Mouse (Mus musculus) cerebellum, adult 8-10 months (tissue): Measurements from ENCODE around the gene Srsf10.

Source experiments
- DNase-seq: peaks from one replicate; pipeline ENCODE4 v3.0.0; 2022

Gene Srsf10

DNA sequence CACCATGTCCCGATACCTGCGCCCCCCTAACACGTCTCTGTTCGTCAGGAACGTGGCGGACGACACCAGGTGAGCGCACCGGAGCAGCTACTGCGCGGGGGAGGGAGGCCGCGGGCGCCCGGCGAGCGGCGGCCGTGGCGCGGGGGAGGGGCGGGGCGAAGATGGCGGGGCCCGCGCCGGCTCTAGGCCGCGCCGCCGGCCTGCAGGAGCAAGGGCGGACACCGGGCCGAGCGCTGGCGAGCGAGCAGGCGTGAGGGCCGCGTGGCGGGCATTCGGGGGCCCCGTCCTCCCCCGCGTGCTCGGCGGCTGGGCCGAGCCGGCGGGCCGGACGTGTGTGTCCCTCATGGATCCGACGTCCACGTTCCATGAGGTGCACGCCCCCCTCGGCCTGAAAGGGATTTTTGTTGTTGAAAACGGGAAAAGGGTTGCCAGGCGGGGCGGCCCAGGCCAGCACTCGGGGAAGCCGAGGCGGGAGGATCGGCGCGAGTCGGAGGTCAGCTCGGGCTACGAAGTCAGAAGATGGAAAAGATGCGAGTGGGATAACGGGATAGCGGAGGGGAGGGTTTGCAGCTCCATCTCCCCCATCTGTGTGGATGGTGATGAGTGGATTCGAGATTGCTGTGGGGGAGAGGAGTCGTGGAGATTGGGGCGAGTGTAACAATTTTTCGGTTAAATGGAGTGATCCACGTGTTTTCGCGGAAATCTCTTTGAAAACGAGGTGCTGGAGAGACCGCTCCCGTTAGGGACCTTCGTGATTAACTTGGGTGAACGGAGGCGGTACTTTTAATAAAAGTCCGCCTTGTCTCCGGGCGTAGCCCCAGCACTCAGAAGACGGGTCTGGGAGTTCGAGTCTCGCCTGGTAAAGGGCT is 910 bp downstream of the Srsf10 start:
- peak; percentile 52 for DNase-seq

- no peak for DNase-seq
Measured at GRCm38 (mm10) chr4:135857597-135858186, 2.1 kb downstream of the Srsf10 start.

- no peak for DNase-seq
Measured at GRCm38 (mm10) chr4:135868996-135869395, 13.4 kb downstream of the Srsf10 start.

DNA sequence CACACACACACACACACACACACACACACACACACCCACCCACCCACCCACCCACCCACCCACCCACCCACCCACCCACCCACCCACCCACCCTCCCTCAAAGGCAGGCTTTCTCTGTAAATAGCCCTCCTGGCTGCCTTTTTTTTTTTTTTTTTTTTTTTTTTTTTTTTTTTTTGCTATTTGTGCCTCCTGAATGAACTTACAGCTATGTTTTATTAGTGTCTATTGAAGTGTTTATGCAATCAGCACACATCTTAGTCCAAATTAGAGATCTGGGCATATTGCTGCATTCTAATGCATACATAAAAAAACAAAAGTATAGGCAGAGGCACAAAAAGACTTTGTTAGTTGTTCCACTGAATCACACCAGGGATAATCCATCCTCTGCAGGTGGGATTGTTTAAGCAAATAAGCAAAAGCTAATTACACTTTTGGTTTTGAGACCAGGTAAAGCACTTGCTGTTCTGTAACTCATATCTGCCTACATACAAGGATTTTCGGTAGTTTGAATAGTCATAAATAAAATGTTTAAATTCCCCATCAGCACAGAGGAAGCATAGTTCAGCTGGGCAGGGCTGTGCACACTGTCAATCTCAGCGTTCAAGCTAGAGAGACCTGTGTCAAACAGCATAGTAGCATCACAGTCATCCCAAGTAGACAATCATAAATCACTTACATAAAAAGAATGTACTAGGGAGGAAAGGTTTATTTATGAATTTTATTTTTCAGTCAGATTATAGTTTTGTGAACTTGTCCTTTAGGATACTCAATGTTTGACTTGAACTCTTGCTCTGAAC is 14.9 kb downstream of the Srsf10 start:
- DNase-seq, result no peak

DNA sequence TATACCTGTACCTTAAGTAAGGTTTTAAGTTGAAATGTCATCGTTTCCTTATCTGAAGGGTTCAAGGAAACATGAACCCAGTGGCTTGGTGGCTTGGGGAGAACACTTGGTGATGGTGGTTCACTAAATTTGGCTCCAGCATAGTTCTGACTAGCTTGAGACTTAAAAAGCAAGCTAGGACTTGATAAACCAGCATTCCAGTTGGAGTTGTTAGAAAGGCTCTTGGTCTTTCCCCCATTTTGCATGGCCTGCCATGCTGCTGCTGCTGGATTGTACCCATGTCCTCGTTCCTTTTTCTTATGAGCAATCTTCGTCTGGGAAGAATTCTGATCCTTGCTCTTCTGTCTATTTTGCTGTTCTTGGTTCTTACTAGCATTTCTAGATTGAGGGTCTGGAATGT is 16.5 kb downstream of the Srsf10 start:
- DNase-seq, result no peak

GRCm38 (mm10) chr4:135872589-135873391 is 17.2 kb downstream of the Srsf10 start:
- DNase-seq, result no peak

GRCm38 (mm10) chr4:135873526-135874202 is 18.1 kb downstream of the Srsf10 start, which contains the start of gene Pnrc2:
TSS of gene Pnrc2 (minus strand) at chr4:135873850.
- DNase-seq, result peak; percentile 86

GRCm38 (mm10) chr4:135874564-135875535 is 19.3 kb downstream of the Srsf10 start:
- no peak for DNase-seq

- DNase-seq, result no peak
Measured at GRCm38 (mm10) chr4:135875546-135875945, 20.0 kb downstream of the Srsf10 start.

DNA sequence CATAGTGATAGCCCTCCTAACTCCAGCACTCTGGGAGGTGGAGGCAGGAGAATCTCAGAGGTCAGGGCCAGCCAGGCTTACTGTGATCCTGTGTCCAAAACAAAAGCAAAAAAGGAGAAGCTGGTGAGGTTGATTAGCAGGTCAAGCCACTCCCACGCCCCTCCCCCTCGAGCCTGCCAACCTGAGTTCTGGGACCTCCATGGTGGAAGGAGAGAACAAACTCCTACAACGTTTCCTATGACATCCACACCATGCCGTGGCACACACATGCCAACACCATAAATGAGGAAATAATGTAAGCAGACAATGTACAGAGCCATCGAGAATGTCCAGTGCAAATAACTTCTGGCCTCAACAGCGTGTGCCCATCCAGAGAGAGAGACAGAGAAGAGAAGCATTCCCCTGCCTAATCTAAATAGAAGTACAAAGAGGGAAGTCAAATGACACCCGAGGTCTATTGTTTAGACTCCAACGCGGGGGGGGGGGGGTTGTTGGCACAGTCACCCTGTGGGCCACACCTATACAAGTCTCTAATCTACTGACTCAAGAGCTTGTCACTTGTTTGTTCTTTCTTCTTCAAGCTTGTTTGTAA is 20.5 kb downstream of the Srsf10 start:
- DNase-seq, result no peak

DNA sequence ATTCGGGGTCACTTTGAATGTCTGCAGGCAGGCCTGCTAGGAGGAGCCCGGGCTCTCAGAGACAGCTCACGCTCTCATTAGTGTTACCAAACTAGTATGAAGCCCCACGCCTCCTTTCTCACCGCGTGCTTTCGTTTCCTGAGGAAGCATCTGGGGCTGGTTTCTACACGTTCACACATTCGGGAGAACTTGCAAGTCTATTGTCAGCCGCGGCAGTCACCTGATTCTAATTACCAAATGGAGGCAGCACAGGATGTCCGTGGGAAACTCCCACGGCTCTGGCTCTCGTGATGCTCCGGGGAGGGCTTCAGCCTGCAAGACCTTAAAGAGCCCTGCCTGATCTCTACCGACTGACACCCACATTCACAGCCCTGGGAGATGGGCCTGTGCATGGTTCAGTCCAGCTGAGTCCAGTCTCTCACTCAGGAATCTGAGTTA is 21.1 kb downstream of the Srsf10 start:
- peak; percentile 51 for DNase-seq

GRCm38 (mm10) chr4:135877742-135878141 is 22.2 kb downstream of the Srsf10 start:
- no peak for DNase-seq

DNA sequence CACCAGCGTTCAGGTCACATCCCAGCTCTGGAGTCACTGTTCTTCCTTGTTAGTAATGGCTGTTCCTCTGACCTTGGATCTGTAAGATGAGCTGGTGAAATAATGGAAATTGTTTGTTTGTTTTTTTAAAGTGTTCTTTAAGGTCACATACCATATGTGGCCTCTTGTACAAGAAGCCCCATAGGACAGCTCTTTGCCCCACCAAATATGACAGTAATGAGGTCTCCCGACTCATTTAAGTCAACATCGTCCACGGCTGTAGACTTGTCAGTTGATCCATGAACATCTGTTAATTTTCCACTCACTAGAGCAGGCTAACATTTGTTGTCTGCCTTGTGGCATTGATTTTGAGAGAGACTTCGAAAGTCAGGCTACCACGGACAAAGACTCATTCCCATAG is 23.5 kb downstream of the Srsf10 start:
- DNase-seq, result no peak

DNA sequence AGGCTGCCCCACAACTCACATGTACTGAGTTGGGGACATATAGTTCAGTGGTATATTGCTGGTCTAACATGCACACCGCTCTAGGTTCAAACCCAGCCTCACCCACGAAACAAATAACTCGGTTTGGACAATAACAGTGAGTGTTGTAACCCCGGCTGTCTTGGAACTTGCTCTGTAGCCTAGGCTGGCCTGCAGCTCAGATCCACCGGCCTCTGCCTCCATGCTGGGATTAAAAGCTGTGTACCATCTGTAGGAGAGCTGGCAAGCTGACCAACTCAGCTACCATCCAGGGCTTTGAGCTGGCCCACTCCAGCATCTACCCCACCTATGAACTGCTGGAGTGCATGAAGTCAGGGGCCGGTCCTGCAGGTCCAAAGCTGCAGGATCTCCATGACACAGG is 24.5 kb downstream of the Srsf10 start:
- no peak for DNase-seq

DNA sequence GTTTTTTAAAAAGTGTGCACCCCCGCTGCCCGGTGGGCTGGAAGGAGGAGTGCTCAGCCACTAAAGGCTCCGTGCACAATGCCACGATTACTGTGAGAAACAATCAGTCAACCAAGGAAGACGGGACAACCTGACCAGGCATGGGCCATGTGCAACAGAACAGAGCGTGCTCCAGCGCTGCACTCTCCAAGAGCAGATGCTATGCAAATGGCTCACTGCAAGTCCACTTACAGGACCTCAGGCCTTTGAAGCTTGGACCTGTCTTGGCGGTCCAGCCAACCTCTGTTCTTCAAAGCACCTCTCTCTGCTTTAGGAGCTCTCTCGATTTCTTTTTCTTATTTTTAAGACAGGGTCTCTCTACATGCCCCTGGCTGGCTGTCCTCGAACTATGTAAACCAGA is 25.0 kb downstream of the Srsf10 start:
- no peak for DNase-seq

GRCm38 (mm10) chr4:135882023-135882422 is 26.5 kb downstream of the Srsf10 start:
- no peak for DNase-seq

DNA sequence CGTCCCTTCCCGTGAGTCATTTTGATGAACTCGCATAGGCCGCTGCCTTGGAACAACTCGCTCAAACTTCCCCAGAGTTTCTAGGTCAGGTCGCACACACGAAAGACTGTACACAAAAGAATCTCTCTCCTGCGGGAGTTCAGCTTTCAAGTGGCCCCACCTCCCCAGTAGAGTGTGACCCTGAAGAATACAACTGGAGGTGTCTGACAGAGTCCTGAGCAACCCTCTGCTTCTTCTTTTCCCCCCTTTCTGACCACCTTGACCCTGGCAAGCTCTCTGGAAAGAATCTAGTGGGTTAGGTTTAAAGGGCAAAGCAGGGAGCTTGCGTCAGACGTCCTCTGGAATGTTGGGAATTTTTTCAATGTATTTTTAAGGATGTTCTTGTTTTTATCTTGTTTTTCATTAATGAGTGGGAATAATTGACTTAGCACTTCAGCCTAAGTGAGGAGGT is 27.9 kb downstream of the Srsf10 start:
- DNase-seq, result no peak

- no peak for DNase-seq
Measured at GRCm38 (mm10) chr4:135883881-135884516, 28.5 kb downstream of the Srsf10 start.

DNA sequence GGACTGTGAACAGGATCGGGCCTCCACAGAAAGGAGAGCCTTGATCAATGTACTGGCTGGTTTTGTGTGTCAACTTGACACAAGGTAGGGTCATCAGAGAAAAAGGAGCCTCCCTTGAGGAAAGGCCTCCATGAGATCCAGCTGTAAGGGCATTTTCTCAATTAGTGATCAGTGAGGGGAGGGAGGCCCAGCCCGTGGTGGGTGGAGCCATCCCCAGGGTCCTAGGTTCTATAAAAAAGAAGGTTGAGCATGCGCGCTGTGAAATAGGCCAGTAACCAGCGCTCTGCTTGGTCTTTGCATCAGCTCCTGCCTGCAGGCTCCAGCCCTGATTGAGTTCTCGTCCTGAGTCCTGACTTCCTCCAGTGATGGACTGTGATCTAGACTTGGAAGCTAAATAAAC is 29.0 kb downstream of the Srsf10 start:
- DNase-seq, result no peak

DNA sequence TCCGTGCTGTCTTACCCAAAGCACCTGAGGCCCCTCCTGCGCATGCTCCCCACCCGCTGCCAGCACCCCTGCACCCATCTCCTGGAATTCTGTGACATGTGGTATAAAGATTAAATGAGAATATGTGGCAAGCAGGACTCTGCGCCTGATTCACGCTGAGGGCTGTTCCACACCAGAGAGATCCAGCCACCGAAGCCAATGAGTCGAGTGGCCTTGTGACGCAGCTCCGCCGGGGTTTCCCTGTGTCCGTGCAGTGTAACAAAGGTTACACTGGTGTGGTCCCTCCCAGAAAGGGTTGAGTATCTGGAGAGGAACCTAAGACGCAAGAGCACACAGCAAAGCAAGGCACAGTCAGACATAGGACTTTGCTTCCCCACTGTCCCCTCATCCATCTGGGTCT is 30.1 kb downstream of the Srsf10 start:
- DNase-seq, result no peak
